Mouse (Mus musculus) forebrain, embryonic 16.5 days (tissue): Measurements from ENCODE around the gene Itga3. TPM values are rescaled to one million over a fixed set of nuclear protein-coding genes. Genes with fewer than 3 reads are reported as not detected.

ENCODE experiments used
- ATAC-seq: fragments of 200-750 bp; cut with Nextera tagmentation; 2 replicates; pipeline ENCODE4 v1.8.0; 2017; ENCODE audit warnings: mild to moderate bottlenecking, moderate library complexity
- H3K27ac ChIP-seq: fragments of 300-500 bp; sonication (generic); 2 replicates; pipeline ENCODE4 v1.5.1; 2014; ENCODE audit warnings: low read length, control low read depth
- H3K27me3 ChIP-seq: fragments of 300-500 bp; sonication (generic); replicated peaks from 2 replicates; pipeline ENCODE4 v1.6.1; 2014; ENCODE audit warnings: low read length; ENCODE audit not compliant: control insufficient read depth, insufficient read depth
- H3K36me3 ChIP-seq: fragments of 300-500 bp; sonication (generic); 2 replicates; pipeline ENCODE4 v1.6.1; 2014; ENCODE audit not compliant: control insufficient read depth, insufficient read depth
- H3K4me1 ChIP-seq: fragments of 300-500 bp; sonication (generic); replicated peaks from 2 replicates; pipeline ENCODE4 v1.6.1; 2014; ENCODE audit warnings: low read length; ENCODE audit not compliant: control insufficient read depth, insufficient read depth
- H3K4me2 ChIP-seq: fragments of 300-500 bp; sonication (generic); 2 replicates; pipeline ENCODE4 v1.6.1; 2014; ENCODE audit warnings: mild to moderate bottlenecking, low read length, control low read depth
- H3K4me3 ChIP-seq: fragments of 300-500 bp; sonication (generic); replicated peaks from 2 replicates; pipeline ENCODE4 v1.5.1; 2014; ENCODE audit warnings: mild to moderate bottlenecking, low read length, control low read depth
- H3K9ac ChIP-seq: fragments of 300-500 bp; sonication (generic); replicated peaks from 2 replicates; pipeline ENCODE4 v1.6.1; 2014; ENCODE audit warnings: low read depth, low read length, control low read depth
- H3K9me3 ChIP-seq: fragments of 300-500 bp; sonication (generic); 2 replicates; pipeline ENCODE4 v1.6.1; 2016; ENCODE audit warnings: low read length; ENCODE audit not compliant: control insufficient read depth
- WGBS: fragments of 180-500 bp; shearing (Covaris S2); extraction: QIAGEN DNeasy Blood & Tissue Kit; methylation state at CpG from one replicate; pipeline ENCODE4 v1.1.7; 2014; 5-methylcytosine and 5-hydroxymethylcytosine counted together
- polyA plus RNA-seq: library from polyadenylated mRNA; unstranded; fragments of >200 nt; fragmentation: Nextera tagmentation; extraction: Ambion mirVana; gene quantifications from 2 replicates; pipeline ENCODE4 v1.2.1, GENCODE M21; 2015

Gene Itga3
- polyA plus RNA-seq, 1 experiment from 2014 or later: 8.5 TPM

- no peak overlapping the region for H3K4me3 ChIP-seq
- peaks cover 16% of the 10 kb centered on the region for H3K4me1 ChIP-seq
- H3K9ac ChIP-seq: no peak overlapping the region
- no peaks in the 10 kb centered on the region for H3K9me3 ChIP-seq
- ATAC-seq: peak; percentile 26; the same call in 1 of the 2 replicates
- H3K36me3 ChIP-seq: peaks cover 8% of the 10 kb centered on the region; the same call in 1 of the 2 replicates
- 37% methylated on average over 13 of the region's 13 CpGs for WGBS
- H3K4me2 ChIP-seq: no peak overlapping the region
- no peak overlapping the region for H3K27ac ChIP-seq
- H3K27me3 ChIP-seq: no peaks in the 10 kb centered on the region
These were observed 48.6 kb downstream of the Itga3 start for GRCm38 (mm10) chr11:95027850-95028470.

- 90% methylated on average over 6 of the region's 6 CpGs for WGBS
- Histone ChIP-seq H3K27me3 (no peaks in the 10 kb centered on the region), H3K9ac (no peak overlapping the region), H3K4me2 (no peak overlapping the region), H3K4me1 (peaks cover 16% of the 10 kb centered on the region), H3K4me3 (no peak overlapping the region), H3K9me3 (no peaks in the 10 kb centered on the region), H3K36me3 (peaks cover 18% of the 10 kb centered on the region), H3K27ac (no peak overlapping the region)
- no peak for ATAC-seq
These were observed 49.8 kb downstream of the Itga3 start for GRCm38 (mm10) chr11:95026849-95027248.

GRCm38 (mm10) chr11:95026090-95026542 lies 50.5 kb downstream of the Itga3 start:
- peaks cover 16% of the 10 kb centered on the region for H3K4me1 ChIP-seq
- no peaks in the 10 kb centered on the region for H3K27me3 ChIP-seq
- H3K4me2 ChIP-seq: no peak overlapping the region
- H3K9me3 ChIP-seq: no peaks in the 10 kb centered on the region
- peaks cover 25% of the 10 kb centered on the region for H3K36me3 ChIP-seq
- H3K4me3 ChIP-seq: no peak overlapping the region
- 78% methylated on average over 6 of the region's 6 CpGs for WGBS
- no peak for ATAC-seq
- no peak overlapping the region for H3K9ac ChIP-seq
- H3K27ac ChIP-seq: no peak overlapping the region

- H3K27me3 ChIP-seq: no peaks in the 10 kb centered on the region
- 89% methylated on average over 11 of the region's 11 CpGs for WGBS
- no peaks in the 10 kb centered on the region for H3K9me3 ChIP-seq
- H3K36me3 ChIP-seq: peaks cover 29% of the 10 kb centered on the region
- no peak overlapping the region for H3K4me2 ChIP-seq
- H3K27ac ChIP-seq: no peak overlapping the region
- peaks cover 16% of the 10 kb centered on the region for H3K4me1 ChIP-seq
- ATAC-seq: no peak
- no peak overlapping the region for H3K4me3 ChIP-seq
- no peak overlapping the region for H3K9ac ChIP-seq
These were observed 51.2 kb downstream of the Itga3 start for GRCm38 (mm10) chr11:95025227-95026012.

GRCm38 (mm10) chr11:95024439-95025184 lies 52.0 kb downstream of the Itga3 start:
- Histone ChIP-seq H3K9ac (no peak overlapping the region), H3K9me3 (no peaks in the 10 kb centered on the region), H3K27ac (peak overlapping the region; percentile 61), H3K4me1 (peaks cover 16% of the 10 kb centered on the region), H3K27me3 (no peaks in the 10 kb centered on the region), H3K4me2 (no peak overlapping the region), H3K36me3 (peaks cover 35% of the 10 kb centered on the region), H3K4me3 (no peak overlapping the region)
- 41% methylated on average over 29 of the region's 29 CpGs for WGBS
- peak; percentile 27; the same call in 1 of the 2 replicates for ATAC-seq

- Histone ChIP-seq H3K4me3 (no peak overlapping the region), H3K4me1 (peaks cover 15% of the 10 kb centered on the region), H3K36me3 (peaks cover 41% of the 10 kb centered on the region), H3K9me3 (no peaks in the 10 kb centered on the region), H3K27ac (no peak overlapping the region), H3K4me2 (no peak overlapping the region), H3K27me3 (no peaks in the 10 kb centered on the region), H3K9ac (no peak overlapping the region)
- 97% methylated on average over 9 of the region's 9 CpGs for WGBS
- ATAC-seq: no peak
These were observed 53.1 kb downstream of the Itga3 start for GRCm38 (mm10) chr11:95023481-95023880.

GRCm38 (mm10) chr11:95022237-95022992 lies 54.2 kb downstream of the Itga3 start:
- Histone ChIP-seq H3K4me2 (no peak overlapping the region), H3K27me3 (no peaks in the 10 kb centered on the region), H3K4me3 (no peak overlapping the region), H3K4me1 (peaks cover 9% of the 10 kb centered on the region), H3K27ac (no peak overlapping the region), H3K36me3 (peaks cover 41% of the 10 kb centered on the region), H3K9me3 (no peaks in the 10 kb centered on the region), H3K9ac (no peak overlapping the region)
- 83% methylated on average over 10 of the region's 10 CpGs for WGBS
- ATAC-seq: no peak

GRCm38 (mm10) chr11:95015484-95015883 lies 61.1 kb downstream of the Itga3 start:
- no peak overlapping the region for H3K9ac ChIP-seq
- 73% methylated on average over 3 of the region's 3 CpGs for WGBS
- no peak overlapping the region for H3K4me3 ChIP-seq
- H3K9me3 ChIP-seq: no peaks in the 10 kb centered on the region
- peaks cover 31% of the 10 kb centered on the region for H3K4me1 ChIP-seq
- no peak for ATAC-seq
- no peak overlapping the region for H3K27ac ChIP-seq
- H3K27me3 ChIP-seq: no peaks in the 10 kb centered on the region
- peaks cover 15% of the 10 kb centered on the region; the same call in 1 of the 2 replicates for H3K36me3 ChIP-seq
- no peak overlapping the region for H3K4me2 ChIP-seq
